Mouse (Mus musculus): ENCODE data around the gene Asb18.

- TF ChIP-seq CTCF (IDR thresholded peaks at IDR 0.05; ENCODE audit: low read depth) (no peak), EP300 (IDR thresholded peaks at IDR 0.05; ENCODE audit: low read depth) (no peak)
Observed at GRCm38 (mm10) chr1:89977261-89977660, 37.2 kb downstream of the Asb18 start.

Measured in liver, postnatal 0 days (tissue).